Mouse (Mus musculus): ENCODE data around the gene Capn11. TPM values are rescaled to one million over a fixed set of nuclear protein-coding genes. Genes with fewer than 3 reads are reported as not detected.

Capn11 gene
- polyA plus RNA-seq, 1 experiment from 2014 or later, result 0.72 TPM

DNA sequence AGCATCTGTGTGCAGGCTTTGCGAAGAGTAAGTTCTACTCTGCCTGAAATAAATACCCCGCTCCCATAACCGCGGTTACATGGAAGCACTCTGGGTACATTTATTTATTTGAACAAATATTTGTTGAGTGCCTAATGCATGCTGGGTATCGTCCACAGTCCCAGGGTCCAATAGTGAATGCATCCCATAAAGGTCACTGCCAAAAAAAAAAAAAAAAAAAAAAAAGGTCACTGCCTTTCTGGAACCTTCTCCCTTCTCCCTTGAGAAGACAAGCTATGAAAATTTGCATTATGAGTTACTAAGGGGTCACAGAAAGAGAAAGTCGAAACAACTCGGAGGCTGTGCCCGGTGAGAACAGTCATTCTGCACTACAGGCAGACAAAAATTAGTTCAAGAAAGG, 17.1 kb downstream of the Capn11 start:
- no peak for ATAC-seq (ENCODE audit: low read depth)
- Histone ChIP-seq H3K9ac (ENCODE audit: low read length) (no peak overlapping the region), H3K4me1 (replicated peaks; ENCODE audit: control insufficient read depth, insufficient read depth, low read length) (no peaks in the 10 kb centered on the region), H3K4me2 (ENCODE audit: low read depth, low read length) (no peak overlapping the region), H3K4me3 (ENCODE audit: low read length) (no peak overlapping the region), H3K27me3 (ENCODE audit: control insufficient read depth, insufficient read depth, low read depth, low read length) (no peaks in the 10 kb centered on the region), H3K27ac (ENCODE audit: low read length) (no peak overlapping the region), H3K9me3 (ENCODE audit: control insufficient read depth, low read length) (no peaks in the 10 kb centered on the region), H3K36me3 (ENCODE audit: control insufficient read depth, insufficient read depth, low read length) (no peaks in the 10 kb centered on the region)
- WGBS, result 76% methylated on average over 8 of the region's 8 CpGs

GRCm38 (mm10) chr17:45638596-45639295, 20.4 kb downstream of the Capn11 start:
- no peaks in the 10 kb centered on the region for H3K36me3 ChIP-seq (ENCODE audit: control insufficient read depth, insufficient read depth, low read length)
- H3K27me3 ChIP-seq (ENCODE audit: control insufficient read depth, insufficient read depth, low read depth, low read length), result no peaks in the 10 kb centered on the region
- no peak overlapping the region for H3K4me2 ChIP-seq (ENCODE audit: low read depth, low read length)
- WGBS, result 65% methylated on average over 16 of the region's 16 CpGs
- no peak overlapping the region for H3K9ac ChIP-seq (ENCODE audit: low read length)
- no peaks in the 10 kb centered on the region for H3K4me1 ChIP-seq (replicated peaks; ENCODE audit: control insufficient read depth, insufficient read depth, low read length)
- H3K4me3 ChIP-seq (ENCODE audit: low read length), result no peak overlapping the region
- ATAC-seq (ENCODE audit: low read depth), result no peak
- H3K27ac ChIP-seq (ENCODE audit: low read length), result no peak overlapping the region
- no peaks in the 10 kb centered on the region for H3K9me3 ChIP-seq (ENCODE audit: control insufficient read depth, low read length)

DNA sequence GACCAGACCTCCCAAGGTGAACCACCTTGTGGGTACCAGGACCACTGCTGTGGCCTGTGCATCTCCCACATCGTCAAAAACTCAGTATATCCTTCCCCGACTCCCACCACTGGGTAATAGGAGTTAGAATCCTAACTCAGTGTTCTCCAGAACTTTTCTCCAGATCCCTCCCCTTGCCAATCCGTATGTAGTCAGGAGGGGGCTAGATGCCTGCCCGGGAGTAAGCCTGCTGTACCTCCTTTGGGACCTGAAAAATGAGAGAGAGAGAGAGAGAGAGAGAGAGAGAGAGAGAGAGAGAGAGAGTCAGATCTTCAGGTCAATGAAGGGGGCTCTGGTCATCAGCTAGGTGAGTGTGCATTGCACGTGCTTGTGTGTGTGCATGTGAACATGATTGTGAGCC, 25.1 kb downstream of the Capn11 start:
- Histone ChIP-seq H3K4me2 (ENCODE audit: low read depth, low read length) (no peak overlapping the region), H3K4me1 (replicated peaks; ENCODE audit: control insufficient read depth, insufficient read depth, low read length) (peaks cover 13% of the 10 kb centered on the region), H3K27ac (ENCODE audit: low read length) (no peak overlapping the region), H3K36me3 (ENCODE audit: control insufficient read depth, insufficient read depth, low read length) (no peaks in the 10 kb centered on the region), H3K9ac (ENCODE audit: low read length) (no peak overlapping the region), H3K9me3 (ENCODE audit: control insufficient read depth, low read length) (no peaks in the 10 kb centered on the region), H3K4me3 (ENCODE audit: low read length) (no peak overlapping the region), H3K27me3 (ENCODE audit: control insufficient read depth, insufficient read depth, low read depth, low read length) (no peaks in the 10 kb centered on the region)
- ATAC-seq (ENCODE audit: low read depth), result no peak
- WGBS, result 76% methylated on average over 5 of the region's 5 CpGs

GRCm38 (mm10) chr17:45631940-45632339, 27.2 kb downstream of the Capn11 start:
- Histone ChIP-seq H3K27ac (ENCODE audit: low read length) (no peak overlapping the region), H3K4me2 (ENCODE audit: low read depth, low read length) (no peak overlapping the region), H3K36me3 (ENCODE audit: control insufficient read depth, insufficient read depth, low read length) (no peaks in the 10 kb centered on the region), H3K9ac (ENCODE audit: low read length) (no peak overlapping the region), H3K27me3 (ENCODE audit: control insufficient read depth, insufficient read depth, low read depth, low read length) (no peaks in the 10 kb centered on the region), H3K4me3 (ENCODE audit: low read length) (no peak overlapping the region), H3K9me3 (ENCODE audit: control insufficient read depth, low read length) (no peaks in the 10 kb centered on the region), H3K4me1 (replicated peaks; ENCODE audit: control insufficient read depth, insufficient read depth, low read length) (peaks cover 27% of the 10 kb centered on the region)
- no peak for ATAC-seq (ENCODE audit: low read depth)
- 78% methylated on average over 6 of the region's 6 CpGs for WGBS

DNA sequence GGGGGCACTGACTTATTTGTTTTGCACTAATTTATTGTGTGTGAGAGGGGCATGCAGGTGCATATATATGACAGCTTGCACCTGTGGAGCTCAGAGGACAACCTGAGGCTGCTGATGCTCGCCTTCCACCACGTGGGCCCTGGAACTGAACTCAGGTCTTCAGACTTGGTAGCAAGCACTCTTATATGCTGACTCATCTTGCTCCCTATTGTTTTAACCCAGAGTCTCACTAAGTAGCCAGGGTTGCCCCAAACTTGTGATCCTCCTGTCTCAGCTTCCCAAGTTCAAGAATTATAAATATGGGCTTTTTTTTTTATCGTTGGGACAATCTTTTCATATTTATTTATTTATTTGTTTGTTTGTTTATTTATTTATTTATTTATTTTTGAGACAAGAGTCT, 28.1 kb downstream of the Capn11 start:
- Histone ChIP-seq H3K27me3 (ENCODE audit: control insufficient read depth, insufficient read depth, low read depth, low read length) (no peaks in the 10 kb centered on the region), H3K9me3 (ENCODE audit: control insufficient read depth, low read length) (no peaks in the 10 kb centered on the region), H3K9ac (ENCODE audit: low read length) (no peak overlapping the region), H3K4me1 (replicated peaks; ENCODE audit: control insufficient read depth, insufficient read depth, low read length) (peaks cover 31% of the 10 kb centered on the region), H3K27ac (ENCODE audit: low read length) (no peak overlapping the region), H3K4me2 (ENCODE audit: low read depth, low read length) (no peak overlapping the region), H3K4me3 (ENCODE audit: low read length) (no peak overlapping the region), H3K36me3 (ENCODE audit: control insufficient read depth, insufficient read depth, low read length) (no peaks in the 10 kb centered on the region)
- ATAC-seq (ENCODE audit: low read depth), result no peak
- 52% methylated on average over 3 of the region's 3 CpGs for WGBS

- WGBS, result 2% methylated on average over 34 of the region's 34 CpGs
Measured at GRCm38 (mm10) chr17:45629861-45630694, 29.0 kb downstream of the Capn11 start.

DNA sequence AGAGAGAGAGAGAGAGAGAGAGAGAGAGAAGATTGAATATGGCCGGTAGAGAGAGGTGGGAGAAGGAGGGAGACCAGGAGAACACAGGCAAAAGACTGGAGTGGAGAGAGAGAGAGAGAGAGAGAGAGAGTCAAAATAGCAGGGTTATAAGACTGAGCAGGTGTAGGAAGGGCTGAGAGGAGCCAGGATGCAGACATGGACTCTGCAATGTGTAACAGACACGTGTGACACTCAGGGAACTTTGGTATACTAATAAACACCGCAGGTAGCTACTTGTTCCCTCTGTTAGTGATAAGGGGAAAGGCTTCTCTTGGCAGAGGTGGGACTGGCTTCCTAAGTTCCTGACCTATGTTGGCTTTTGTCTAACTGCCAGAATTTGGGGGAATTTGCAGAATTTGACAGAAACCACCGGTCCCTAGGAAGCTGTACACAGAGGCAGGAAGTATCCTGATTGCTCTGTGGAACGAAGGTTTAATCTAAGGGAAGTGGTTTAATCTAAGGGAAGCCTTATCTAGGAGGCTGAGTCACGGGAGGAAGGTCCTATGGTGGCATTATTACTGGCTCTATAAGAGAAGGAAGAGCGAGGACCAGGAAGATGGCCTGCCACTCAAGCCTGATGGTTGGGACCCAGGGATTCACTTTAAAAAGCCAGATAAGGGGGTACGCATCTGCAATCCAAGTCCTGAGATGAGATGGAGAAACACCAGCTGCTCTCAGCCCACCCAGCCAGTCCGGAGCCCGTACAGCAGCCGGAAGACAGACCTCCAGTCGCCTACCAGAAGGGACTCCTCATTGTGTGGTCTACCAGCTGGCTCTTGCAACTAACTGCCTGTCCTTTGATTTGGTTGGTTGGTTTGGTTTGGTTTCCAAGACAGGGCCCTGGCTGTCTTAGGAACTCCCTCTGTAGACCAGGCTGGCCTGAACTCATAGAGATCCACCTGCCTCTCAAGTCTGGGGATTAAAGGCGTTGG, 30.0 kb downstream of the Capn11 start:
- WGBS, result 37% methylated on average over 13 of the region's 13 CpGs
- peak; percentile 85 for ATAC-seq (ENCODE audit: low read depth)
- Histone ChIP-seq H3K27me3 (ENCODE audit: control insufficient read depth, insufficient read depth, low read depth, low read length) (no peaks in the 10 kb centered on the region), H3K9ac (ENCODE audit: low read length) (peak overlapping the region; percentile 66; the same call in 1 of the 2 replicates), H3K36me3 (ENCODE audit: control insufficient read depth, insufficient read depth, low read length) (no peaks in the 10 kb centered on the region), H3K4me2 (ENCODE audit: low read depth, low read length) (peak overlapping the region; percentile 81), H3K9me3 (ENCODE audit: control insufficient read depth, low read length) (no peaks in the 10 kb centered on the region), H3K4me1 (replicated peaks; ENCODE audit: control insufficient read depth, insufficient read depth, low read length) (peaks cover 31% of the 10 kb centered on the region), H3K27ac (ENCODE audit: low read length) (peak overlapping the region; percentile 85), H3K4me3 (ENCODE audit: low read length) (peak overlapping the region; percentile 42; the same call in 1 of the 2 replicates)

More at GRCm38 (mm10) chr17:45629861-45630694, 29.0 kb downstream of the Capn11 start:
- Histone ChIP-seq H3K27me3 (ENCODE audit: control insufficient read depth, insufficient read depth, low read depth, low read length) (no peaks in the 10 kb centered on the region), H3K36me3 (ENCODE audit: control insufficient read depth, insufficient read depth, low read length) (no peaks in the 10 kb centered on the region), H3K27ac (ENCODE audit: low read length) (peak overlapping the region; percentile 85), H3K4me1 (replicated peaks; ENCODE audit: control insufficient read depth, insufficient read depth, low read length) (peaks cover 31% of the 10 kb centered on the region), H3K4me2 (ENCODE audit: low read depth, low read length) (peak overlapping the region; percentile 81), H3K4me3 (ENCODE audit: low read length) (peak overlapping the region; percentile 42), H3K9me3 (ENCODE audit: control insufficient read depth, low read length) (no peaks in the 10 kb centered on the region), H3K9ac (ENCODE audit: low read length) (peak overlapping the region; percentile 66)
- peak; percentile 72 for ATAC-seq (ENCODE audit: low read depth)

GRCm38 (mm10) chr17:45628160-45628559, 31.0 kb downstream of the Capn11 start:
- peak overlapping the region; percentile 15; the same call in 1 of the 2 replicates for H3K27ac ChIP-seq (ENCODE audit: low read length)
- H3K4me3 ChIP-seq (ENCODE audit: low read length), result no peak overlapping the region
- H3K27me3 ChIP-seq (ENCODE audit: control insufficient read depth, insufficient read depth, low read depth, low read length), result no peaks in the 10 kb centered on the region
- H3K9ac ChIP-seq (ENCODE audit: low read length), result no peak overlapping the region
- no peak overlapping the region for H3K4me2 ChIP-seq (ENCODE audit: low read depth, low read length)
- H3K36me3 ChIP-seq (ENCODE audit: control insufficient read depth, insufficient read depth, low read length), result no peaks in the 10 kb centered on the region
- H3K9me3 ChIP-seq (ENCODE audit: control insufficient read depth, low read length), result no peaks in the 10 kb centered on the region
- 44% methylated on average over 3 of the region's 3 CpGs for WGBS
- peak; percentile 12; the same call in 1 of the 2 replicates for ATAC-seq (ENCODE audit: low read depth)
- peaks cover 31% of the 10 kb centered on the region for H3K4me1 ChIP-seq (replicated peaks; ENCODE audit: control insufficient read depth, insufficient read depth, low read length)
